Mouse (Mus musculus): ENCODE data around the gene Gm21188.
"Not testable (repeated sequence)": the region's sequence is repeated elsewhere in the genome, so short reads cannot be mapped to it uniquely, and the experiment has no call there.

DNA sequence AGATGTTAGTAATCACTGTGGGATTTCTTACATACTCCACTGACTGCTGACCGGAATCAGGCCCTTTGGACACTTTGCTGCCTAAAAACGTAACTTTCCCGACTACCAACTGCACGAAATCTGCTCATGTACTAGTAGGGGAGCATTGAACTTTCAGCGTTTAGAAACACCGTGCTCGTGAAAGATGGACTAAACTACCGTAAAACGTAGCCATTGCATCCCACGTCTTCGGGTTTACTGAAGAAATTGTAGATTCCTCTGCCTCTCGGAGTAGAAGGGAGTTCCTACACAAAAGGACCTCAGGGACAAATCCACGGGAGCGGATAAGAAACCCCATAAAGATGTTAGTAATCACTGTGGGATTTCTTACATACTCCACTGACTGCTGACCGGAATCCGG lies 20.3 kb downstream of the Gm21188 start:
- TF ChIP-seq CTCF (IDR thresholded peaks at IDR 0.05; ENCODE audit: insufficient read depth, low read length); POLR2A (IDR thresholded peaks at IDR 0.05; ENCODE audit: borderline replicate concordance, extremely low read depth, low read depth, low read length): not testable (repeated sequence)
